Mouse (Mus musculus) E14TG2a.4 (cell line): ENCODE results near the gene Gm20388.

Experiments used
- CTCF ChIP-seq: conservative IDR thresholded peaks from 2 replicates; pipeline ENCODE4 v1.5.1; 2014; ENCODE audit warnings: low read length
- NANOG ChIP-seq: IDR thresholded peaks from 2 replicates; pipeline ENCODE4 v1.6.1; 2014; ENCODE audit warnings: borderline replicate concordance, low read length, mixed read lengths
- POU5F1 ChIP-seq: IDR thresholded peaks from 2 replicates; pipeline ENCODE4 v1.6.1; 2014; ENCODE audit warnings: low read length, borderline replicate concordance

DNA sequence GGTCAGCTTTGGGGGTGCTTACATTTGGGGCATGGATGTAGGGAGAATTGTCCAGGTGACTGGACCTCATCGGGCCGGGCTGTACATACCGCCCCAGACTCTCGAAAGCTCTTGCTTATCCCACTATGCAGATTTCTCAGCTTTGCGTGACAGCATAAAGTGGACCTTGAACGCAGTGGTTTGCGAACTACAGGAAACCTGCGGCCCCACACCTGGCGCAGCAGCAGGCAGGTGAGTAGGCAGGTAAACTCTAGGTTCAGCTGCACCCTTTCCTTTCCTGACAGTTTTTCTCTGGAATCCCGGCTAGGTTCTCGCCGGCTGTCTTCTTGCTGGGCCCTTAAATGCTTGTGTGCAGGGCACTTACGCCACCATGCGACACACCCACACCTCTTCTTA, 3985.7 kb downstream of the Gm20388 start:
- TF ChIP-seq CTCF (no peak), NANOG (no peak), POU5F1 (no peak)
